Mouse (Mus musculus): ENCODE results near the gene Scaper. TPM values are rescaled to one million over a fixed set of nuclear protein-coding genes. Genes with fewer than 3 reads are reported as not detected.

Gene Scaper
- total and polyA plus RNA-seq, 3 experiments, result 5.1 to 17.5 (median 17.1) TPM

GRCm38 (mm10) chr9:55546176-55547010, 391.5 kb downstream of the Scaper start:
- H3K4me1 ChIP-seq (ENCODE audit: control insufficient read depth, insufficient read depth, low read length), result peaks cover 10% of the 10 kb centered on the region
- H3K9ac ChIP-seq (ENCODE audit: low read depth, low read length), result no peak overlapping the region
- no peaks in the 10 kb centered on the region for H3K36me3 ChIP-seq (ENCODE audit: control insufficient read depth, insufficient read depth, low read length)
- no peak for TF ChIP-seq EP300 (IDR thresholded peaks at IDR 0.05; ENCODE audit: insufficient read depth, low read depth, low read length)
- no peak for TF ChIP-seq CTCF (IDR thresholded peaks at IDR 0.05)
- TF ChIP-seq POLR2A (IDR thresholded peaks at IDR 0.05; ENCODE audit: insufficient read depth, low read depth, low read length), result no peak
- no peaks in the 10 kb centered on the region for H3K79me2 ChIP-seq (replicated peaks; ENCODE audit: control insufficient read depth, insufficient read depth, low read length)
- peak; percentile 35 to 62 for DNase-seq
- peak overlapping the region; percentile 9; the same call in 1 of the 2 replicates for H3K4me3 ChIP-seq
- 5% methylated on average over 63 of the region's 63 CpGs for WGBS
- intact Hi-C loops (cut with DNase I), result loop anchor here (10.0 kb wide), 1 partner anchor 222 kb away; the partner anchor contains the start of genes Nrg4 and Tmem266
- no peak overlapping the region for H3K27ac ChIP-seq
- peaks cover 43% of the 10 kb centered on the region for H3K27me3 ChIP-seq (ENCODE audit: control insufficient read depth, insufficient read depth, low read length)

GRCm38 (mm10) chr9:55545556-55546175, 392.3 kb downstream of the Scaper start:
- intact Hi-C loops (cut with DNase I), result loop anchor here (10.0 kb wide), 1 partner anchor 221 kb away; the partner anchor contains the start of genes Nrg4 and Tmem266
- H3K9ac ChIP-seq (ENCODE audit: low read depth, low read length), result no peak overlapping the region
- peaks cover 10% of the 10 kb centered on the region for H3K4me1 ChIP-seq (ENCODE audit: control insufficient read depth, insufficient read depth, low read length)
- H3K36me3 ChIP-seq (ENCODE audit: control insufficient read depth, insufficient read depth, low read length), result no peaks in the 10 kb centered on the region
- peaks cover 47% of the 10 kb centered on the region for H3K27me3 ChIP-seq (ENCODE audit: control insufficient read depth, insufficient read depth, low read length)
- WGBS, result 10% methylated on average over 41 of the region's 41 CpGs
- H3K4me3 ChIP-seq, result no peak overlapping the region
- TF ChIP-seq EP300 (IDR thresholded peaks at IDR 0.05; ENCODE audit: insufficient read depth, low read depth, low read length) (no peak), CTCF (IDR thresholded peaks at IDR 0.05) (no peak), POLR2A (IDR thresholded peaks at IDR 0.05; ENCODE audit: insufficient read depth, low read depth, low read length) (no peak)
- H3K79me2 ChIP-seq (replicated peaks; ENCODE audit: control insufficient read depth, insufficient read depth, low read length), result no peaks in the 10 kb centered on the region
- H3K27ac ChIP-seq, result no peak overlapping the region
- peak; percentile 30 to 48 for DNase-seq

DNA sequence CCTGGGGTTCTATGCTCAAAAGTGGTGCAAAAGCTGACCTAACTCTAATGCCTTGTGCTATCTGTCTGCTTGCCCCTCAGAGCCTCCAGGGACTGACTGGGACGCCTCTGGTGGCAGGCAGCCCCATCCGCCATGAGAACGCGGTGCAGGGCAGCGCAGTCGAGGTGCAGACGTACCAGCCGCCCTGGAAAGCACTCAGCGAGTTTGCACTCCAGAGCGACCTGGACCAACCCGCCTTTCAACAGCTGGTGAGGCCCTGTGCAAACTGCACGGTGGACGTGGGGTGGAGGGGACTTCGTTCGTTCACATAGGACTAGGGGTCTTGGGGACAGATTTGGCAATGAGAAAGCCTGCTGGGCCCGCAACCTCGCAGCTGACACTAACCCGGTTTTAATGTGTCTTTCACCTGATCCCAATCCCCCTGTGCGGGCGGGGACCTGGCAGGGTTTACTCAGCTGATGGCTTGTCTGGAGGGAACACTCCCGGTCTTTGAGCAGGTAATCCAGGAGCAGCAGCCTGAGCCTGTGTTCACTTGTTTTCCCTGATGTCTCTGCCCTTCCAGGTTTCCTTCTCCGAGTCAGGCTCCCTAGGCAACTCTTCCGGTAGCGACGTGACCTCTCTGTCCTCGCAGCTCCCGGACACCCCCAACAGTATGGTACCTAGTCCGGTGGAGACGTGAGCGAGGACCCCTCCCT, 392.9 kb downstream of the Scaper start:
- DNase-seq, result peak; percentile 55 to 70
- Histone ChIP-seq H3K9ac (ENCODE audit: low read depth, low read length) (no peak overlapping the region), H3K36me3 (ENCODE audit: control insufficient read depth, insufficient read depth, low read length) (no peaks in the 10 kb centered on the region), H3K27me3 (ENCODE audit: control insufficient read depth, insufficient read depth, low read length) (peaks cover 50% of the 10 kb centered on the region), H3K4me3 (no peak overlapping the region), H3K27ac (no peak overlapping the region), H3K79me2 (replicated peaks; ENCODE audit: control insufficient read depth, insufficient read depth, low read length) (no peaks in the 10 kb centered on the region), H3K4me1 (ENCODE audit: control insufficient read depth, insufficient read depth, low read length) (peaks cover 10% of the 10 kb centered on the region)
- 6% methylated on average over 30 of the region's 30 CpGs for WGBS
- TF ChIP-seq CTCF (IDR thresholded peaks at IDR 0.05) (no peak), POLR2A (IDR thresholded peaks at IDR 0.05; ENCODE audit: insufficient read depth, low read depth, low read length) (no peak), EP300 (IDR thresholded peaks at IDR 0.05; ENCODE audit: insufficient read depth, low read depth, low read length) (no peak)
- intact Hi-C loops (cut with DNase I), result loop anchor here (10.0 kb wide), 1 partner anchor 220 kb away; the partner anchor contains the start of genes Nrg4 and Tmem266

- 4% methylated on average over 46 of the region's 46 CpGs for WGBS
- Histone ChIP-seq H3K79me2 (replicated peaks; ENCODE audit: control insufficient read depth, insufficient read depth, low read length) (no peaks in the 10 kb centered on the region), H3K9ac (ENCODE audit: low read depth, low read length) (no peak overlapping the region), H3K36me3 (ENCODE audit: control insufficient read depth, insufficient read depth, low read length) (no peaks in the 10 kb centered on the region), H3K4me1 (ENCODE audit: control insufficient read depth, insufficient read depth, low read length) (peaks cover 10% of the 10 kb centered on the region), H3K27me3 (ENCODE audit: control insufficient read depth, insufficient read depth, low read length) (peaks cover 60% of the 10 kb centered on the region), H3K4me3 (no peak overlapping the region), H3K27ac (no peak overlapping the region)
- DNase-seq, result peak; percentile 63 to 79
- intact Hi-C loops (cut with DNase I), result loop anchor here (10.0 kb wide), 1 partner anchor 219 kb away; the partner anchor contains the start of genes Nrg4 and Tmem266
- TF ChIP-seq EP300 (IDR thresholded peaks at IDR 0.05; ENCODE audit: insufficient read depth, low read depth, low read length) (no peak), CTCF (IDR thresholded peaks at IDR 0.05) (no peak), POLR2A (IDR thresholded peaks at IDR 0.05; ENCODE audit: insufficient read depth, low read depth, low read length) (no peak)
Measured at GRCm38 (mm10) chr9:55543703-55544401, 394.1 kb downstream of the Scaper start.

DNA sequence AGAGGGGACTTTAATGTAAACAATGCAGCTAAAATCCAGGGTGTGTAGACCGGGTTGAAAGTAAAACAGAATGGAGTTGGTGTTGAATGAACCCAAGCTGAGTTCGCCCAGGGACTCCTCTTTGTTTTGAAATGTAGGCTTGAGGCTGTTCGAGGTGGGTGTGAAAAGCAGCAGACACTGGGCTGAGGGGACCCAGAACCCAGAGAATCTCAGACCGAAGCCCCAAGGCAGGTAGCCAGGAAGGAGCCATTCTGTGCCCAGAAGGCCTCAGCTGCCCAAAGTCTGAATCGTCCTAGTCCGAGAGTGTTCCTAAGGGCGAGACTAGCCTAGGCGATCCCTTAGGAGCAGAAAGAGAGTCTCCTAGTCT, 394.6 kb downstream of the Scaper start:
- H3K4me3 ChIP-seq, result no peak overlapping the region
- intact Hi-C loops (cut with DNase I), result loop anchor here (10.0 kb wide), 1 partner anchor 219 kb away; the partner anchor contains the start of genes Nrg4 and Tmem266
- TF ChIP-seq CTCF (IDR thresholded peaks at IDR 0.05) (no peak), EP300 (IDR thresholded peaks at IDR 0.05; ENCODE audit: insufficient read depth, low read depth, low read length) (no peak), POLR2A (IDR thresholded peaks at IDR 0.05; ENCODE audit: insufficient read depth, low read depth, low read length) (no peak)
- DNase-seq, result no peak
- peaks cover 10% of the 10 kb centered on the region for H3K4me1 ChIP-seq (ENCODE audit: control insufficient read depth, insufficient read depth, low read length)
- 34% methylated on average over 8 of the region's 8 CpGs for WGBS
- H3K36me3 ChIP-seq (ENCODE audit: control insufficient read depth, insufficient read depth, low read length), result no peaks in the 10 kb centered on the region
- no peak overlapping the region for H3K9ac ChIP-seq (ENCODE audit: low read depth, low read length)
- no peaks in the 10 kb centered on the region for H3K79me2 ChIP-seq (replicated peaks; ENCODE audit: control insufficient read depth, insufficient read depth, low read length)
- H3K27me3 ChIP-seq (ENCODE audit: control insufficient read depth, insufficient read depth, low read length), result peaks cover 64% of the 10 kb centered on the region
- H3K27ac ChIP-seq, result no peak overlapping the region

Data from heart, adult 2 months (tissue).